Mouse (Mus musculus): ENCODE results near the gene Fgb. TPM values are rescaled to one million over a fixed set of nuclear protein-coding genes. Genes with fewer than 3 reads are reported as not detected.

Fgb gene
- polyA plus RNA-seq (2015; fragmentation: Nextera tagmentation; extraction: Ambion mirVana): 0.37 TPM in 1 of 2 replicates, not detected in the other

GRCm38 (mm10) chr3:83049680-83050079, at the start of gene Fgb:
Gene Fgb, minus strand, starts transcription at chr3:83049863.
- Histone ChIP-seq H3K4me3 (no peak within 1 kb of the TSS), H3K9me3 (replicated peaks) (no peaks in the 10 kb centered on the region), H3K27ac (no peak within 1 kb of the TSS), H3K4me2 (no peak within 1 kb of the TSS), H3K9ac (no peak within 1 kb of the TSS), H3K4me1 (no peaks in the 10 kb centered on the region), H3K36me3 (ENCODE audit: poor library complexity, severe bottlenecking) (no peaks in the 10 kb centered on the region), H3K27me3 (no peaks in the 10 kb centered on the region)
- 93% methylated on average over 8 of the region's 8 CpGs for WGBS
- ATAC-seq: no peak

GRCm38 (mm10) chr3:83099139-83099538, 49.5 kb upstream of the Fgb start:
- peak; percentile 26; the same call in 1 of the 2 replicates for ATAC-seq

GRCm38 (mm10) chr3:83098546-83099034, 48.9 kb upstream of the Fgb start:
- peak; percentile 86 for ATAC-seq
- Histone ChIP-seq H3K9me3 (replicated peaks) (no peaks in the 10 kb centered on the region), H3K27me3 (peaks cover 45% of the 10 kb centered on the region), H3K36me3 (ENCODE audit: poor library complexity, severe bottlenecking) (no peaks in the 10 kb centered on the region), H3K4me3 (peak overlapping the region; percentile 29), H3K9ac (peak overlapping the region; percentile 50), H3K27ac (peak overlapping the region; percentile 77), H3K4me2 (peak overlapping the region; percentile 58), H3K4me1 (peaks cover 26% of the 10 kb centered on the region)
- WGBS: 0% methylated on average over 14 of the region's 14 CpGs

More at GRCm38 (mm10) chr3:83099139-83099538, 49.5 kb upstream of the Fgb start:
- H3K4me1 ChIP-seq: peaks cover 26% of the 10 kb centered on the region
- peaks cover 45% of the 10 kb centered on the region for H3K27me3 ChIP-seq
- no peaks in the 10 kb centered on the region for H3K36me3 ChIP-seq (ENCODE audit: poor library complexity, severe bottlenecking)
- H3K9ac ChIP-seq: peak overlapping the region; percentile 50
- H3K4me3 ChIP-seq: peak overlapping the region; percentile 29
- 79% methylated on average over 1 of the region's 1 CpGs for WGBS
- peak overlapping the region; percentile 58 for H3K4me2 ChIP-seq
- H3K27ac ChIP-seq: peak overlapping the region; percentile 77
- H3K9me3 ChIP-seq (replicated peaks): no peaks in the 10 kb centered on the region

GRCm38 (mm10) chr3:83097586-83097985, 47.9 kb upstream of the Fgb start:
- Histone ChIP-seq H3K4me1 (peaks cover 26% of the 10 kb centered on the region), H3K4me2 (peak overlapping the region; percentile 58), H3K9me3 (replicated peaks) (no peaks in the 10 kb centered on the region), H3K4me3 (no peak overlapping the region), H3K36me3 (ENCODE audit: poor library complexity, severe bottlenecking) (no peaks in the 10 kb centered on the region), H3K27ac (no peak overlapping the region; the same call in 1 of the 2 replicates), H3K9ac (no peak overlapping the region), H3K27me3 (peaks cover 43% of the 10 kb centered on the region)
- WGBS: 3% methylated on average over 6 of the region's 6 CpGs
- peak; percentile 19; the same call in 1 of the 2 replicates for ATAC-seq

GRCm38 (mm10) chr3:83080567-83081055, 30.9 kb upstream of the Fgb start:
- peak overlapping the region; percentile 55 for H3K4me2 ChIP-seq
- no peaks in the 10 kb centered on the region for H3K27me3 ChIP-seq
- no peak overlapping the region for H3K27ac ChIP-seq
- H3K9ac ChIP-seq: no peak overlapping the region
- no peaks in the 10 kb centered on the region for H3K36me3 ChIP-seq (ENCODE audit: poor library complexity, severe bottlenecking)
- peaks cover 9% of the 10 kb centered on the region for H3K4me1 ChIP-seq
- 4% methylated on average over 11 of the region's 11 CpGs for WGBS
- H3K4me3 ChIP-seq: 0 out of 2 replicates have a peak overlapping the region, but pooled peaks have one; percentile 18
- ATAC-seq: peak; percentile 80
- H3K9me3 ChIP-seq (replicated peaks): no peaks in the 10 kb centered on the region

GRCm38 (mm10) chr3:83076563-83076962, 26.9 kb upstream of the Fgb start:
- H3K4me2 ChIP-seq: no peak overlapping the region
- H3K4me1 ChIP-seq: peaks cover 9% of the 10 kb centered on the region
- no peak overlapping the region for H3K4me3 ChIP-seq
- no peak overlapping the region for H3K9ac ChIP-seq
- no peak overlapping the region for H3K27ac ChIP-seq
- H3K36me3 ChIP-seq (ENCODE audit: poor library complexity, severe bottlenecking): peaks cover 27% of the 10 kb centered on the region
- 45% methylated on average over 2 of the region's 3 CpGs for WGBS
- H3K27me3 ChIP-seq: no peaks in the 10 kb centered on the region
- no peaks in the 10 kb centered on the region for H3K9me3 ChIP-seq (replicated peaks)
- peak; percentile 34; the same call in 1 of the 2 replicates for ATAC-seq

GRCm38 (mm10) chr3:83070231-83070630, 20.6 kb upstream of the Fgb start:
- 87% methylated on average over 4 of the region's 4 CpGs for WGBS
- no peaks in the 10 kb centered on the region for H3K27me3 ChIP-seq
- H3K36me3 ChIP-seq (ENCODE audit: poor library complexity, severe bottlenecking): peaks cover 86% of the 10 kb centered on the region
- H3K9me3 ChIP-seq (replicated peaks): no peaks in the 10 kb centered on the region
- H3K27ac ChIP-seq: no peak overlapping the region
- no peak for ATAC-seq
- no peak overlapping the region for H3K4me3 ChIP-seq
- H3K9ac ChIP-seq: no peak overlapping the region
- H3K4me1 ChIP-seq: no peaks in the 10 kb centered on the region
- H3K4me2 ChIP-seq: no peak overlapping the region

GRCm38 (mm10) chr3:83068869-83069268, 19.2 kb upstream of the Fgb start:
- ATAC-seq: no peak
- Histone ChIP-seq H3K4me2 (no peak overlapping the region), H3K4me3 (no peak overlapping the region), H3K27me3 (no peaks in the 10 kb centered on the region), H3K9ac (no peak overlapping the region), H3K4me1 (no peaks in the 10 kb centered on the region), H3K36me3 (ENCODE audit: poor library complexity, severe bottlenecking) (peaks cover 91% of the 10 kb centered on the region), H3K27ac (no peak overlapping the region), H3K9me3 (replicated peaks) (no peaks in the 10 kb centered on the region)
- WGBS: 96% methylated on average over 13 of the region's 13 CpGs

- 96% methylated on average over 9 of the region's 9 CpGs for WGBS
- Histone ChIP-seq H3K27me3 (no peaks in the 10 kb centered on the region), H3K9me3 (replicated peaks) (no peaks in the 10 kb centered on the region), H3K4me2 (no peak overlapping the region), H3K36me3 (ENCODE audit: poor library complexity, severe bottlenecking) (peaks cover 91% of the 10 kb centered on the region), H3K9ac (no peak overlapping the region), H3K4me1 (no peaks in the 10 kb centered on the region), H3K4me3 (no peak overlapping the region), H3K27ac (no peak overlapping the region)
- ATAC-seq: no peak
Observed at GRCm38 (mm10) chr3:83067920-83068319, 18.3 kb upstream of the Fgb start.

- Histone ChIP-seq H3K4me1 (peaks cover 13% of the 10 kb centered on the region), H3K36me3 (ENCODE audit: poor library complexity, severe bottlenecking) (peaks cover 47% of the 10 kb centered on the region), H3K4me2 (no peak overlapping the region), H3K27me3 (no peaks in the 10 kb centered on the region), H3K9ac (no peak overlapping the region), H3K4me3 (no peak overlapping the region), H3K27ac (no peak overlapping the region), H3K9me3 (replicated peaks) (no peaks in the 10 kb centered on the region)
- 80% methylated on average over 2 of the region's 2 CpGs for WGBS
- ATAC-seq: no peak
Observed at GRCm38 (mm10) chr3:83057046-83057445, 7.4 kb upstream of the Fgb start.

GRCm38 (mm10) chr3:83055281-83056038, 5.8 kb upstream of the Fgb start, which contains the start of gene Plrg1:
Gene Plrg1, plus strand, starts transcription at chr3:83055522.
- peaks cover 13% of the 10 kb centered on the region for H3K4me1 ChIP-seq
- H3K27ac ChIP-seq: peak within 1 kb of the TSS; percentile 65
- 1% methylated on average over 60 of the region's 61 CpGs for WGBS
- peak within 1 kb of the TSS; percentile 85 for H3K9ac ChIP-seq
- H3K36me3 ChIP-seq (ENCODE audit: poor library complexity, severe bottlenecking): peaks cover 31% of the 10 kb centered on the region
- ATAC-seq: peak; percentile 99
- peak within 1 kb of the TSS; percentile 89 for H3K4me2 ChIP-seq
- H3K4me3 ChIP-seq: peak within 1 kb of the TSS; percentile 90
- no peaks in the 10 kb centered on the region for H3K27me3 ChIP-seq
- no peaks in the 10 kb centered on the region for H3K9me3 ChIP-seq (replicated peaks)

GRCm38 (mm10) chr3:83054759-83055158, 5.1 kb upstream of the Fgb start:
- WGBS: 42% methylated on average over 13 of the region's 13 CpGs
- no peak for ATAC-seq
- no peaks in the 10 kb centered on the region for H3K9me3 ChIP-seq (replicated peaks)
- no peak overlapping the region for H3K27ac ChIP-seq
- no peaks in the 10 kb centered on the region for H3K27me3 ChIP-seq
- no peak overlapping the region for H3K9ac ChIP-seq
- peak overlapping the region; percentile 90 for H3K4me3 ChIP-seq
- peaks cover 26% of the 10 kb centered on the region for H3K36me3 ChIP-seq (ENCODE audit: poor library complexity, severe bottlenecking)
- H3K4me2 ChIP-seq: peak overlapping the region; percentile 42
- peaks cover 13% of the 10 kb centered on the region for H3K4me1 ChIP-seq
